Comparison of ENCODE assay signal across 11 mouse cellular contexts in the genomic region with DNA sequence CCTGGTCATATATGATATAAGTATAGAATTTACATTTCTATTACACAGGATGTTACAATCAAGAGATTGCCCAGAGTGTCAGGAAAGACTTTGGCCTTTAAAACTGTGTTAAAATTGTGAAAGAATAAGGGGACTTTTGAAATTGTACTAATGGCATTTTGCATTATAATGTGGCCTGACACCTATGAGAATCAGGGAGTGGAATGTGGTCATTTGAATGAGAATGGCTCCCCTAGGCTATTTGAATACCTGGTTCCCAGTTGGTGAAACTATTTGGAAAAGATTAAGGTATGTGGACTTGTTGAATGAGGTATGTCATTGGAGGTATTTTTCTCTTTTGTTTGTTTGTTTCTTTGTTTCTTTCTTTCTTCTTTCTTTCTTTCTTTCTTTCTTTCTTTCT.
"Had no signal": no experiment of that assay in that cellular context is flagged by ENCODE, and none has a peak within 500 bp of the region (broad histone marks: within the 10 kb centered on the region; RNA-seq: fewer than 3 reads in every experiment).

No protein-coding gene starts in this region.

- DNase-seq: lung, adult 18-20 months; lung, embryonic 14.5 days; lung, postnatal 10 days; lung, postnatal 4 days; midbrain, embryonic 14.5 days; retina, postnatal 1 day; right cerebral cortex, adult 18-20 months; right cerebral cortex, postnatal 14 days; thymus, adult 2 months; thymus, postnatal 25 days; thymus, postnatal 4 days had no signal
